Mouse (Mus musculus) inflammation-experienced regulatory T-cells, adult 6 months (primary cell): ENCODE data around the gene Rora. TPM values are rescaled to one million over a fixed set of nuclear protein-coding genes. Genes with fewer than 3 reads are reported as not detected.

Experiments used
- ATAC-seq: one replicate; pipeline ENCODE4 v1.8.0; 2017
- polyA plus RNA-seq, 3 experiments: library from polyadenylated mRNA; unstranded; fragments of 100-300 nt; shearing (Covaris generic); gene quantifications; one replicate each; pipeline ENCODE4 v1.2.1; 2017

Gene Rora
- polyA plus RNA-seq, 3 experiments from 2014 or later, result 38.3 to 98.2 (median 52.9) TPM

DNA sequence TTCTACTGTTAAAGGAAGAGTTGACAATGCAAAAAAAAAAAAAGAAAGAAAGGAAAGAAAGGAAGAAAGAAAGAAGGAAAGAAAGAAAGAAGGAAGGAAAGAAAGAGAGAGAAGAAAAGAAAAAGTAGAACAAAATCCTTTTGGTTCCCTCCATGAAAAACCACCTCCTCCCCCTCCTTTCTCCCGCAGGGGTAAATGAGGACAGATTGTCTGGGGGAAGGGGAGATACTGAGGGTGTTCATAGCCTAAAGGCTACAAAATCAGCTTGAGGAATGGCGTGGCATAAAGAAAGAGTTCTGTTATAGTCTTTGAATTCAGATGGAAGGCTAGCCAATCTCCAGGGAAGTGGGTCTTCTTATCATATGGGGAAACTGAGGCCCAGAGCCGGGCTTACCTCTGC, 107.3 kb downstream of the Rora start:
- no peak for ATAC-seq

DNA sequence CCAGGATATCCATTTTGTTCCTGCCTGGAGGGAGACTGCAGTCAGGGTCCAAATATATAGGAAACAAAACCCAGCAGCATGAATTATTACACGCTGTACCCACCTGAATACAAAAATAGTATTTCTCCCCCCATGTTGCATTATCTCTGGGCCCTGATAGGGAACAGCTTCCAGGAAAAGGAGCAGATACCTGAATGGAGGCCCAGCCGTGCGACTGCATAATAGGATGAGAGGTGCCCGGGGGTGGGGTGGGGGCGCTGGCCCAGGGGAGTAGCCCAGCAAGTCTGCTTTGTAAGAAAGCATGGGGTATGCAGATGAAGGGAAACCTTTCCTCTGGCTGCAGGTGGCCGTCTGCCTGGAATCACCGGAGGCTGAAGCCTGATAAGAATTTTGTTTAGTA, 108.1 kb downstream of the Rora start:
- ATAC-seq, result no peak

DNA sequence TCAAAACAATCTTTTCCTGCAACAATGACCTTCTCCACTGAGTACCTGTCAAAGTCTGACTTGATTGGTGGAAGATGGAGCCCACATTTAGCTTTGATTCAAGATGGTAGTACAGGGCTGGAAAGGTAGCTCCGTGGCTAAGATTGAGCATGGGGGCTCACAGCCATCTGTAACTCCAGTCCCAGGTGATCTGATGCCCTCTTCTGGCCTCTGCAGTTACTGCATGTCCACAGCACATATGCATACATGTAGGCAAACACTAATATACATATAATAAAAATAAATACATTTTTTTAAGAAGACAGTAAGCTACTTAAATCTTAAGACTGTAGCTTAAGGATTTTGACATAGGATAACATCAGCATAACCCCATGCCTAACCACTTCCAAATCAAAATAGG, 112.0 kb downstream of the Rora start:
- no peak for ATAC-seq

DNA sequence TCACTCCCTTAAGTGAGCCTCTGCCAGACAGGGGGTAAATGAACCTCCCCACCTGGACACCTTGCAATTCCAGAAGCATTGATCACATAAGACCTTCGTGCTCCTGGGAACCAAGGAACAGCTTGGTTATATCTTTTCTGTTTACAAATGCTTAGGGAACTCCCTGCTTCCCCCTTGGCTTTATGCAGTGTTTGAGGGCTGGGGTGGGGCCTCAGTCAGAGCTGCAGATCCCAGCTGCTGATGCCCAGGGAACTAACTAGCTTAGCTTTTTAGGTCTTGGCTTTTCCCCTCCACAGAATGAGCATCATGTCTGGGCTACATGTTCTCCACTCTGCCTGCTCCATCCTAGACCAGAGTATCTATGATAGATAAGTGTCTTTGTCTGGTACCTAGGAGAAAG, 116.1 kb downstream of the Rora start:
- ATAC-seq, result no peak

DNA sequence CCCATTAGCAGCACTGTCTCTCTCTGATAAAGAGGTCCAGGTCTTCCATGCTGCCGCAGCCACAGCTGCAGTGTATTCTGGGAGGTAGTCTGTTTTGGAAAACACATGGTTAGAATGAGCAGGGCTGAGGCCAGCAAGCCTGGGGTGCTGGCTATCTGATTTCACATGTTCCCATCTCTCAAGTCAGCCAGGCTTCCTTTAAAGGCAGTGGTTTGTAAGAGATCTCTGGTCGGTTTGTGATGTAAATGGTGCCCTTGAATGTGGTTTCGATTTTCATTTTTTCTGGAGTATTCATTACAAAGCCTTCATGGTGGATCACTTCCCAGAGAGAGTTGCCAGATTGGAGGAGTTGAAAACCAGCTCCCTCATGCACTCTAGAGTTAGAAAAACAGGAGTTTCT, 117.8 kb downstream of the Rora start:
- no peak for ATAC-seq

DNA sequence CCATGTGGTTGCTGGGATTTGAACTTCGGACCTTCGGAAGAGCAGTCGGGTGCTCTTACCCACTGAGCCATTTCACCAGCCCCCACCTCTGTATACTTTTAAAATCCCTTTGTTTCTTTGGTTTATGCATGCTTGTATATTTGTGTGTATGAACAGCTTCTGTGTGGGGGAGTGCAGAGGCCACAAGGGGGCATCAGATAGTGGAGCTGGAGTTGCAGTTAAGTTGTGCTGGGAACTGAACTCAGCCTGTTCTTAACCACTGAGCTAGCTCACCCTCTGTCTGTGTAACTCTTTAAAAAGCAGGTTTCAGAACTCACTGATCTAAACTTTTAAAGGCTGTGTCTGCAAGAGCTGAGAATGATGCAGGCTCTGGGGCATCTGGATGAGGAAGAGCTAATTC, 120.2 kb downstream of the Rora start:
- ATAC-seq, result no peak

DNA sequence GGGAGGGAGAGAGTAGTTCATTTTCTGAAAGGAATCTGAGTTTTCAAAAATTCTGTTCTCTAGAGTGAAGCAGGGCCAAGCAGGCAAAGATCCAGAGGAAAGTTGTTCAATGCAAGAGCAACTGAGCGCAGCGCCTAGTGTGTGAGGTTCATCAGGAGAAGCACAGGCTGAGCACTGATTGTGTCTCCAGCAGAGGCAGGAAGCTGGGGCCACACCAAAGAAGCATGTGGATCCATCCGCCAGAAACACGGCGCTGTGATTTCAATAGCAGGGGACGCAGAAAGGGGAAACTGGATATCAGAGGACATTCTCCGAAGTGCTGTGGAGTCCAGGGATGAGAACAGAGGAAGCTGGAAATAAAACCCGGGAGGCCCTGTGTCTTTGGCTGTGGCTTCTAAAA, 128.4 kb downstream of the Rora start:
- ATAC-seq, result no peak

DNA sequence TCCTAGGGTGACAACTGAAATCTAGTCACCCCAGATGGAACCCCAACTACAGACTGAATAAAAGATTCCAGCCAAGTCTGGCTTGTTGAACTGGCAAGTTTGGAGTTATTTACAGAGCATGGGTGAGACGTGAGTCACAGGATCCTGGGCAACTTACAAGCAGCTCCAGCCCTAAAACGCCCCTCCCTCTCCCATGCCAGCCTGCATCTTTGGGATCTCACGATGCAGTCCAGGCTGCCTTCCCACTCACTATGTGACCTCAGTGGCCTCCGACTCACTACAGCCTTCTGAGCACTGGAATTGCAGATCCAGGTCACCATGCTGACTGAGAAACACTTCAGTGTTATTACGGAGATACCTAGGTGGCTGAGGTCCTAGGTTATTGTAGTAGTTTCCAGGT, 129.0 kb downstream of the Rora start:
- ATAC-seq, result no peak

DNA sequence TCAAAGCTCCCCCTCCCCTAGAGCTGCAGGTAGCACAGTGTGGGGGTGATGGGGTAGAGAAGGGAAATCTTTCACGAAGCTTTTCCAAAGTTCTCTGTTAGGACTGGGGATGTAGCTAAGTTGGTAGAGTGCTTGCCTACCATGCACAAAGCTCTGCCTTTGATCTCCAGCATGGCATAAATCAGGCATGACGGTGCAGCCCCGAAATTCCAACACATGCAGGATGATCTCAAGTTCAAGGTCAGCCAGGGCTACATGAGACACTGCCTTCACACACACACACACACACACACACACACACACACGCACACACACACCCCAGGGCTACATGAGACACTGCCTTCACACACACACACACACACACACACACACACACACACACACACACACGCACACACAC, 129.7 kb downstream of the Rora start:
- no peak for ATAC-seq

DNA sequence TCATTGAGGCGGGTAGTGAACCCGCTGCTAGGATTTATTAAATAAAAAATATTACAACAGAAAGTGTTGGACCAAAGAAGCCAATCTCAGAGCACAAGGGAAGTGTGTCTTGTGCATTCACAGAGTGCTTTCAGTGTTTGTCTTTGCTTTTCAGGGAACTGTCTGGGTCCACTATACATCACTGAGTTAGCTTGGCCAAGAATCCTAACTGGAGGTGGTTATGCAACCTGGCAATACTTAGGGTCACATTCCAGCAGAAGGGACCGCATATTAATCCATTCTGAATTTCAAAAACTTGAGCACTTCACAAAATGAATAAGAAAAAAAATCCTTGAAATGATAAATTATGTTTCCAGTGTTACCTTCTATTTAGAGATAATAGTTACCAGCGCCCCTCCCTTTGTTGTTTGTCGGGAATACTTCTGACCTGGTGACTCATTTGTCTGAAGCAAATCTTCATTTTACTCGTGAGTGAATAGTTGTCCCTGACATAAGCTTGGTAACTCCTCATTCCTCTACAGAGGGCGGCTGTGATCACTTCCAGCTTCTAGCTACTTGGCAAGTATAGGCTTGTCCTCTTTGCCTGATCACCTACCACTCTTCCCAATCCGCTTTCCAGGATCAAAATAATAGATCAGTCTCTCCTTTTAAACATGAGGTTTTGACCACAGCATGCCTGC, 133.2 kb downstream of the Rora start:
- ATAC-seq, result no peak

DNA sequence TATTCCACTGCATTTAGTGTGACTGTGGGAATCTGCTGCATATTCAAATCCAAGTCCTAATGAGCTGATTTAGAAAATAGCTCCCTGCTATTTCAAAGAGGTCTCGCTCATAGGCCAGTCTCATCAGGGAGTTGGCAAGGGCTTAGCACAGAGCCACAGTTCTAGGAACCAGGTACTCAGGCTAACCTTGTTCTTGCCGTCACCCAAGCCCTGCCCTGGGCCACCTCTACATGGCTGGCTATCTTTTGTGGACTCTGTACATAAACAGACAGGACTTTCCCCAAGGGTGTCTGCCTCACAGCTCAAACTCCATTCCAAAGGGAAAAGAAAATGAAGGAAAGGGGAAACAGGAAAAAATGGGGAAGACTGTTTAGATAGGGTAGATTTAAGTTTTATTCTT, 134.1 kb downstream of the Rora start:
- no peak for ATAC-seq

DNA sequence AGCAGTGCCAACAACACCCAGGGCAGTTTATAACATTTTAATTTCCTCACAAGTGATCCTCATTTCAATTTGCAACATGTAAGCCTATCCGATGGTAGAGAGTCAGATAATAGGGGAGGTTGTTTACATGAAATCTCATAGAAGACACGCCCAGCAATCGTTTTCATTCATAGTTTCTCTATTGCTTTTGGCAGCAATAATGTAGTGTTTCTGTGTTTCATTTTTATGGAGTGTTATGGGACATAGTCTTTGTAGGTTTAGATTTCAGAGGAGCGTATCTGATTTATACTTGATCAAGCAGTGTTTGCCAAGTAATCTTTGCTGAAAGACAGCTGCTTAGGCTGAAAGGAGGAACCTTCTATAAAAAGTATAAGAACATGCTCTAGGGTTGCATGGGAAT, 137.3 kb downstream of the Rora start:
- no peak for ATAC-seq

DNA sequence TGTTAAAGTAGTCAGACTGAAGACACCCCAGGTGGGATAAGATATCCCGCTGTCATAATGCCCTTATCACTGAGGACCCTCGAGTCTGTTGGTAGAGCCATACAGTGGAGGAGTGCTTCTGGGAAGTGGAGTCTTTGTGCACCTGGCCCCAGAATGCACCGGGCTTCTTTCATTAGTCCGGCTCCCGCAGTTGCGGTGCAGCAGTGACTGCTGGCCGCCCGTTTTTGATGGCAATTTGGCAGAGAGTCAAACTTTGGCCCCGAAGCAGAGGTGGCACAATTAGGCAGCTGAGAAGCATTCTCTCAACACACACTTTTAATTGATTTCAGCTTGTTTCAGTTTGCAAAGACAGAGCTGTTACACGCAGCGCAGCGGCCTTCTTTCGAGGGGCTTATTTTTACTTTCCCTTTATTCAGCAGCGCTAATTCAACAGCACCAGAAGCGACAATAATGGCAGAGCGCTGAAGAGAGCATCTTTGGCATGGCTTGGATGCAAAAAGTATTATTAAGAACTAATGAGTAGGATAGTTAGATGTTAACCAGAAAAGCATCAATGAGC, 138.5 kb downstream of the Rora start:
- no peak for ATAC-seq

DNA sequence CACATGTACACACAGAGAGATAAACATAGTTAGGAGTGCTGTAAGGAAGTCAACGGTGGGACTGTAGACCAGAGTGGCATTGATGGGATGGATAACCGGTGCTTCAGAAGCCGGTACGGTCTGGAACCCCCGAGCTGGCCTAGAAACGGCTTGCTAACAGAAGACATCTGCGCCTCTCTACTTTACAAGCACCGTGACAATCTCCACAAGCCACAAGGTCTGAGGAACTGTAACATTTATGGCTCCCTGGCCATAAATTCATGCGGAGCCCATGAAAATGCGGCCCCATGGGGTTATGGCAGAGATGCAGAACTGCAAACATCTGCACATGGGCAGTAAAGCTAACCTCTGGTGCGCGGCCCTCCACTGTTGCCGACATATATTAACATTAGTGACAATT, 141.7 kb downstream of the Rora start:
- no peak for ATAC-seq

DNA sequence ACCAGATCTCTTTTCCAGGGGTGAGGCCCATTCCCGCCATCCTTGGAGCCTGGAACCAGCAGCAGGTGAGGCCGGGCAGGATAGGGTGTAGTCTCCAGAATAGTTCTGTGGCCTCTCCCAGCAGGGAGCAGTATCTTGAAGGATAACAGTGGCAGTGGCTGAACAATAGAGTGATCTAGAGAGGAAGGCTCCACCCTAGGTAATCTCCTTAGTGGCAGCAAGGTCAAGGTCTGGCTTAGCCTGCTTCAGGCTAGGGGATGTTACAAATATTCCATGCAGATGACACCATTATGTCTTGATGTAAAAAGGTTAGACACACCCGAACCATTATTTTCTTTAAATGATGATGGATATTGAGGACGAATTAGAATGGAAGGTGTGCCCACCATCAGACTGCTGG, 144.6 kb downstream of the Rora start:
- no peak for ATAC-seq

DNA sequence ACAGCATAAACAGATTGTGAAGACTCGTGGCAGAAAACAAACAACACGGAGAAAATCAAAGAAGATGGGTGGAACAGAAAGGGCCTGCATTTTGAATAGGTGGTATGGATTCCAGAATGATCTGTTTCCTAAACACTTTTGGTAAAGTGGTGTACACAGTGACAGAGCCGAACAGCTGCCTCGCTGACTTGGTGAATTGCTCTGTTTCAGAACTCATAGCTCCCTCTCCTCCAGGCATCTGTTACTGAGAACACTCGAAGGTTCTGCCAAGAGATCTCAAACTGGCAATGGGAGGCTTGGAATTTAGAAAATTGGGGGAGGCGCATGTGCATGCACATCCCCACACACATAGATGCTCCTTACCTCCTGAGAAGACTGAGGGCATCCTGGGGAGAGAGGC, 145.5 kb downstream of the Rora start:
- ATAC-seq, result no peak

DNA sequence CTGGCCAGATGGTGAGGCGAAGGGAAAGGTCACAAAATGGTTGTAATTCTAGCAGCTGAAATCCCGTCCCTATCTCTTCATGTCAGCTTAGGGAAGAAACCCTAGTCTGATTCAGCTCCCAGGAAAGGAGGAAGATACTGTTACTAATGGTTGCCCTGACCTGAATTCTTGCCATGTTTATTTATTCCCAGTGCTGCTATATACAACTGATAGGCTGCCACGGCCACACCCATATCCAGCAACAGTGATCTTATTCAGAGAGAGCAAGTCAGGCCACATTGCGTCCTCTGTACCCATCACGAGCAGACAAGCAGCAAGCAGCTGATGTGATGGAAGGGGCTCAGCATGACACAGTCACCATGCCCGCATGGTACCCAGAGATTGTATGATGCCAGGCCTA, 150.6 kb downstream of the Rora start:
- ATAC-seq, result no peak

DNA sequence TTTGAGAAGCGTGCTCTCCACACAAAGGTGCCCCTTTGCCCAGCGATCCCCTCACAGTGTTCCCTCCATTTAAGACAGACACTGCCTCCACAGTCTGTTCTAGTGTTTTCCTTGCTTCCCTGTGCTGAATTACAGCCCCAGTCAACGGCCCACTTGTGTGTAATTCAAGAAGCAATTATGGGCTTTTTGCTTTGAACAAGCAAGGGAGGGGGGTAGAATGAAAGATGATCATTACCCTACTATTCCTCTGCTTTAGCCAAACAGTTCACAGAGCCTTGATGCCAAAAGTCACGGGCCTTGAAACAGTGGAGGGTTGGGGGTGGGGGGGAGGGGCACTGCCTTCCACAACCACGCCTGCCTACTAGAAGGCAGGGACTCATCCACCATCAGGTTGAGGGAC, 152.2 kb downstream of the Rora start:
- ATAC-seq, result no peak

DNA sequence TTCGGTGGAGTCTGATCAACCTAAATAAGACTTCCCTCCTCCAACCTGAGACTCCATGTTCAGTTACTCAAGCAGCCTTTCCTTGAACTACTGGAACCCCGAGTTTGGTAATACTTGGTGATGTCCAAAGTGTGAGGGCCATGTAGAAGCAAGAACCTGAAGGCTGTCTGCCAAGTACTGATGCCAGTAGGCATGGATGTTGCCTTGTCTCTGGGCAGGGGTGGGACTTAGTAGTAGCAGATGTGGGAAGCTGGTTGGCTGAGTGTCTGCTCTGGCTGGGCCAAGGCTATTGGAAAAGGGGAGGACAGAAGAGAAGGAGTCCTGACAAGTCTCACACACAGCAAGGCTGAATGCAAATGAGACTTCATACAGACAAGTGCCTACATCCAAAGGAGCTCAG, 154.1 kb downstream of the Rora start:
- no peak for ATAC-seq

DNA sequence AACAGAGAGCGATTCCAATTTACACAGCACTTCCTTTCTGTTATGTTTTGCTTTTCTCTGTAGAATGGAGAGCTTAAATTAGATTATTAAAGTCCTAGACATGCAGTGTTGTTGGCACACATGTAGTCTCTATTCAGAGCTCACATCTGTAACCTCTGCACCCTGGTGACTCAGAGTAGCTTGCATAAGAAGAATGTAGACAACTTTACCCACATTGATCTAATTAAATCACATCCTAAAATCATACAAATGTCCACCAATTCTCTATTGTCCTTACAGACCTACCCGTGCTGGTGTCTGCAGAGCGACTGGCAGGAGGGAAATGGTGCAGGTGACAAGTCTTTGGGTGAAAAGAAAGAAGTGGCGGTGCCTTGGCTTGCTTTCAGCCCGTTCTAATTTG, 155.9 kb downstream of the Rora start:
- no peak for ATAC-seq

DNA sequence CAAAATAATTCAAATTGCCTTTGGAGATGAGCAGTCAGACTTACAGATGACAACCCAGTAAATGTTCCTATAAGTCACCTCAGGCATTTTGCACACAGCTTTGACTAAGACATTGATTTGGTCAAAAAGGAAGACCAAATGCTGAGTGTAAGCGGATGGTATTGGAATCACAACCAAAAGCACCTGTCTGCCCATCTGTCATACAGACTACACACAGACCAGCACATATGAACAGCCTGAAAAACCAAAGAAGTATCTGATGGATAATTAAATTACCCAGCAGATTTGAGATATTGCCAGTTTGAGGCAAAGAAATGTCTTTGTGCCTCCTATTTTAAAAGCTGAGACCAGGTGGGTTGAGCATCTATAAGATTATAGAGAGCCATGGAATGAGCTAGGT, 161.1 kb downstream of the Rora start:
- no peak for ATAC-seq

DNA sequence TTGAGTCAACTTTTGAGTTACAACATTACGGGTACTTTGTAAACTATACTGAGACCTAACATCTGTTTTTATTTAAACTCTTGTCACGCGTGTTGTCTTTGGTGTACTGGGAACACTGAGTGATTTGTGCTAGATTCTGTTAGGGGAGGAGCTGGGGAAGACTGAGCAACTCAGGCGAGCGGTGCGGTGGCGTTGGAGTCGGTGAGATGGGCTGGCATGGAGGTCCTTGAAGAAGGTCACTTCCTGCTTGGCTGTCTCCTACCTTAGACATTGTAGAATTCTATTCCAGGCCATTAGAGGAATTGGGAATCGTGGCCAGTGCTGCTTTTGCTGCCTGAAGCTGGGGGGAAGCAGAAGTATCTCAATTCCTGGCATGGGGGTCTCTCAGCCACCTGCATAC, 162.3 kb downstream of the Rora start:
- no peak for ATAC-seq

DNA sequence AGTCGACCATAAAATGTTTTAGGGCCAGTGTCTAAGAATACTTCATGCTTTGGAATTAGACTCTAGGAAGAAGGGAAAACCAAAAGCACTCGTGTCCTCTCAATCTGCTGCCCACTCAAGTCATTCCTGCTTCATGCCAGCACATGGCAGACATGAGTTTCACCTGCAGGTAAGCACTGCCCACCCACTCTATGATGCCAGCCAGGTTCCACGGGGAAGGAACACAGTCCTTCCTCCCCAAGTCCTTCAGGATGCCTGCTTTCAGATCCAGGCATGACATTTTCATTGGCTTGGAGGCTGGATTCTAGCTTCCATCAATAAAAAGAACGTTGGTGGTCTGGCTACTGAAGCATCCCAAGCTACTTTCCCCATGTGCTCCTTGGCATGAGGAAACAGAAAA, 166.4 kb downstream of the Rora start:
- ATAC-seq, result no peak

DNA sequence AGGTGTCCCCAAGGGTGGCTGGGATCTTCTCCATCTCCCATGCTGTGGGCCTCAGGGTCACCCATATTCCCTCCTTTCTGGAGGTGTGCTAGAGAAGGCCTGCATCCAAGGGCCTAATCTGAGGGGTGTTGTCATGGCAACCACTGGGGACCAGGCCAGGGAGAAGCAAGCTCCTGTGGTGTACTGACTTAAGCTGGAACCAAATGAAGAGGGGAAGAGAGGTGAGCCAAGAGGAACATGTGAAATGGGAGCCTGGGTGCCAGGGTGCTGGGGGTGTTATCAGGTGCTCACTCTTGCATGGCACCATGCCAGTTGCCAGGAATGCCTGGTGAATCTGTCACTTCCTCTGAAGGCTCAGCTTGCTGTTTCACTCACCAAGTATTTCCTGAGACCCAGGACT, 166.9 kb downstream of the Rora start:
- no peak for ATAC-seq

DNA sequence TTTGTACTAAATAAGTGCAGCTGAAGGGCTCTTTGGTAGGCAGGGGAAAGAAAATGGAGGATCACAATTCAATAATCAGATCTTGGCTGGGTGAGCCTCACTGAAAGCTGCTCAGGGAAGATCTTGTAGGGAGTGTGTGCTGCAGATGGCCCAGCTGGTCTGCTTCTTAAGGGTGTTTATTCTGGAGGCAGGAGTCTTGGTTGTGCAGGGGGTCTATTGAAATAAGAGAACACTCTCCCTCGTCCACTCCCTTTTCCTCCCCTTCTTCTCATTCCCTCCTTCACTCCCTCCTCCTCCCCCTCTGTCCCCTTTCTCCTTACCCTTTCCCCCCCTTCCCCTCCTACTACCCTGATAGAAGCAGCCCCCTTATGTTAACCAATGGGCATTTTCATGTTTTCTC, 167.8 kb downstream of the Rora start:
- no peak for ATAC-seq
